Mouse (Mus musculus) ES-E14 (cell line): ENCODE measurements around the gene Gm9821. TPM values are rescaled to one million over a fixed set of nuclear protein-coding genes. Genes with fewer than 3 reads are reported as not detected.

Source experiments
- DNase-seq: peaks from one replicate; pipeline ENCODE4 v3.0.0-alpha.2; 2013; ENCODE audit warnings: low read depth, low spot score
- H3K27ac ChIP-seq: 2 replicates; pipeline ENCODE4 v1.5.1; 2012; ENCODE audit warnings: low read depth, mild to moderate bottlenecking, low read length, moderate library complexity, mixed read lengths; ENCODE audit not compliant: poor library complexity, insufficient read depth, severe bottlenecking
- H3K36me3 ChIP-seq: 2 replicates; pipeline ENCODE4 v1.6.1; 2012; ENCODE audit warnings: mild to moderate bottlenecking, low read length, moderate library complexity, mixed read lengths; ENCODE audit not compliant: control insufficient read depth, poor library complexity, insufficient read depth, severe bottlenecking
- H3K4me1 ChIP-seq, 2 experiments: fragments of 150-350 bp in 1 of 2; sonication (generic) in 1 of 2; 2 replicates each; pipeline ENCODE4 v1.6.1; 2012; ENCODE audit warnings: low read length in 2 of 2, mild to moderate bottlenecking in 1 of 2, mixed read lengths in 1 of 2; ENCODE audit not compliant: control insufficient read depth in 2 of 2, insufficient read depth in 2 of 2, poor library complexity in 1 of 2
- H3K4me3 ChIP-seq, 2 experiments: fragments of 150-350 bp in 1 of 2; sonication (generic) in 1 of 2; 2 replicates each; pipeline ENCODE4 v1.5.1; 2012; ENCODE audit warnings: low read length in 2 of 2, low read depth in 1 of 2, mild to moderate bottlenecking in 1 of 2, mixed read lengths in 1 of 2; ENCODE audit not compliant: insufficient read depth in 1 of 2, poor library complexity in 1 of 2, severe bottlenecking in 1 of 2
- H3K9ac ChIP-seq: 2 replicates; pipeline ENCODE4 v1.6.1; 2012; ENCODE audit warnings: low read depth, mild to moderate bottlenecking, low read length, mixed read lengths; ENCODE audit not compliant: poor library complexity, insufficient read depth, severe bottlenecking
- H3K9me3 ChIP-seq: fragments of 150-350 bp; sonication (generic); 2 replicates; pipeline ENCODE4 v1.6.1; 2012; ENCODE audit warnings: low read depth, mild to moderate bottlenecking, low read length; ENCODE audit not compliant: control insufficient read depth, insufficient read depth
- CHD2 ChIP-seq: IDR thresholded peaks from 2 replicates; pipeline ENCODE4 v1.6.1; 2014; ENCODE audit warnings: mild to moderate bottlenecking, low read depth, low read length, inconsistent platforms
- HCFC1 ChIP-seq: IDR thresholded peaks from 2 replicates; pipeline ENCODE4 v1.6.1; 2012; ENCODE audit warnings: low read length, inconsistent platforms, borderline replicate concordance; ENCODE audit not compliant: insufficient read depth
- MAFK ChIP-seq: IDR thresholded peaks from 2 replicates; pipeline ENCODE4 v1.6.1; 2014; ENCODE audit warnings: mild to moderate bottlenecking, low read depth, low read length, inconsistent platforms; ENCODE audit not compliant: insufficient read depth
- ZC3H11A ChIP-seq: IDR thresholded peaks from 2 replicates; pipeline ENCODE4 v1.6.1; 2012; ENCODE audit warnings: low read depth, mild to moderate bottlenecking, inconsistent platforms, low read length, borderline replicate concordance
- ZNF384 ChIP-seq: IDR thresholded peaks from 2 replicates; pipeline ENCODE4 v1.6.1; 2012; ENCODE audit warnings: low read depth, low read length, inconsistent platforms
- in situ Hi-C, 2 experiments: fragments of 600-800 bp; cut with MboI; formaldehyde crosslinking; loops; one replicate each; pipeline ENCODE4 v1.15.1; 2025; ENCODE audit warnings: low sequenced_read_pairs in 2 of 2, inconsistent platforms in 1 of 2; ENCODE audit not compliant: unreplicated experiment in 2 of 2
- total RNA-seq: library from RNA; depleted of rRNA; stranded (reverse); fragments of 300-350 nt; gene quantifications from 2 replicates; pipeline ENCODE4 v1.2.3, GENCODE M21; 2012

The Gm9821 gene
- total RNA-seq, 1 experiment = 0.18 TPM

DNA sequence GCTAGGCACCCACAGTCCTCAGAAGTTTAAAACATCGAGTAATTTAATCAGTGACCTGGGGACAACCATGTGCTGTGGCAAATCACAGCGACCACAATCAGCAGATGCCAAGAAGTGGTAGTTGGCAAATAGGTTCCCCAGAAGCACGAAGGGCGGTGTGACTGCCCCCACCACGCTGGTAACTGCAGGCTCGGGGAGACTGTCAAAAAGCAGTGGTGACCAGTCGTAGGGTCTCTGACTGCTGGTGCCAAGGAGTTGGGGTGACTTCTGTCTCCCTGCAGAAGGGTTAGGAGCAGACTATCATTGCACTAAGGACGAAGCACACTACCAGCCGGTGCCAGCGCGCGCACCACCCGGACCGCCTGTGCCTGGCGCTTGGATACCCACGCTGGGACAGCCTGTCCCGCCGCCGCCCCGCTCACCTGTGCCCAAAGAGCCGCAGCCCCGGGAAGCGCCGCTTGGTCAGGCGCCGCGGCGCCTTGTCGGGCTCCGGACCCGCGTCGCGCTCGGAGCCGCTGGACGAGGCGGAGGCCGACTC, 17.4 kb downstream of the Gm9821 start:
- no peak for DNase-seq
- Histone ChIP-seq H3K9me3 (no peaks in the 10 kb centered on the region), H3K9ac (peak overlapping the region; percentile 78), H3K36me3 (peaks cover 5% of the 10 kb centered on the region; the same call in 1 of the 2 replicates), H3K4me1 (peaks cover 6 to 46% of the 10 kb centered on the region in 2 experiments; a peak in 3 of 4 replicates), H3K4me3 (peak overlapping the region; percentile 86), H3K27ac (no peak overlapping the region)
- in situ Hi-C loops = loop anchor here in 1 of 2 experiments (10.0 kb wide), 1 partner anchor 472 kb away; the partner anchor contains the start of gene Cry2
- no peak for TF ChIP-seq HCFC1
- TF ChIP-seq ZNF384 = no peak
- no peak for TF ChIP-seq ZC3H11A
- no peak for TF ChIP-seq CHD2
- no peak for TF ChIP-seq MAFK

- peak; percentile 69 for DNase-seq
- H3K36me3 ChIP-seq = peaks cover 5% of the 10 kb centered on the region; the same call in 1 of the 2 replicates
- no peaks in the 10 kb centered on the region for H3K9me3 ChIP-seq
- peaks cover 6 to 51% of the 10 kb centered on the region in 2 experiments; a peak in 3 of 4 replicates for H3K4me1 ChIP-seq
- in situ Hi-C loops = loop anchor here in 1 of 2 experiments (10.0 kb wide), 1 partner anchor 471 kb away; the partner anchor contains the start of gene Cry2
- peak overlapping the region; percentile 78 for H3K9ac ChIP-seq
- H3K4me3 ChIP-seq = peak overlapping the region; percentile 86; a peak in 3 of 4 replicates
- H3K27ac ChIP-seq = no peak overlapping the region
- peak; percentile 75 for TF ChIP-seq HCFC1
- no peak for TF ChIP-seq ZC3H11A
These were observed 18.0 kb downstream of the Gm9821 start for GRCm38 (mm10) chr2:91963443-91963932.

- H3K27ac ChIP-seq = no peak overlapping the region
- no peaks in the 10 kb centered on the region for H3K9me3 ChIP-seq
- H3K36me3 ChIP-seq = peaks cover 5% of the 10 kb centered on the region; the same call in 1 of the 2 replicates
- no peak overlapping the region; the same call in 1 of the 2 replicates for H3K9ac ChIP-seq
- in situ Hi-C loops = loop anchor here in 1 of 2 experiments (10.0 kb wide), 1 partner anchor 470 kb away; the partner anchor contains the start of gene Cry2
- no peak for DNase-seq
- no peak overlapping the region for H3K4me3 ChIP-seq
- no peak for TF ChIP-seq ZNF384
- no peak for TF ChIP-seq HCFC1
- TF ChIP-seq CHD2 = no peak
- no peak for TF ChIP-seq MAFK
- TF ChIP-seq ZC3H11A = no peak
- H3K4me1 ChIP-seq = peaks cover 4 to 43% of the 10 kb centered on the region in 2 experiments; a peak in 3 of 4 replicates
These were observed 19.2 kb downstream of the Gm9821 start for GRCm38 (mm10) chr2:91964610-91965204.

GRCm38 (mm10) chr2:91965417-91965816, 19.9 kb downstream of the Gm9821 start:
- in situ Hi-C loops = loop anchor here in 1 of 2 experiments (10.0 kb wide), 1 partner anchor 469 kb away; the partner anchor contains the start of gene Cry2
- H3K9ac ChIP-seq = peak overlapping the region; percentile 68
- H3K4me3 ChIP-seq = peak overlapping the region; percentile 63 to 64
- no peak for DNase-seq
- no peaks in the 10 kb centered on the region for H3K9me3 ChIP-seq
- H3K36me3 ChIP-seq = peaks cover 2% of the 10 kb centered on the region; the same call in 1 of the 2 replicates
- no peak overlapping the region for H3K27ac ChIP-seq
- H3K4me1 ChIP-seq = peaks cover 4 to 41% of the 10 kb centered on the region in 2 experiments; a peak in 3 of 4 replicates
- TF ChIP-seq CHD2 (no peak), ZC3H11A (no peak), MAFK (no peak), HCFC1 (no peak), ZNF384 (no peak)
